Comparison of ENCODE assay signal across 29 mouse cellular contexts in genomic region chr7:140846676-140847075, GRCm38 (mm10). TPM values are rescaled to one million over a fixed set of nuclear protein-coding genes. Genes with fewer than 3 reads are reported as not detected.
A peak's percentile ranks its signal among the peaks of the same experiment; 100 is the strongest.
DNase-seq lines count a peak whose midpoint lies in the region; ATAC-seq lines count a peak whose summit lies in the region.
"Had no signal": no experiment of that assay in that cellular context is flagged by ENCODE, and none has a peak within 500 bp of the region (broad histone marks: within the 10 kb centered on the region; RNA-seq: fewer than 3 reads in every experiment).

No protein-coding gene starts in this region.

- H3K36me3 ChIP-seq in hindbrain, embryonic 13.5 days = peaks cover 8% of the 10 kb centered on the region
- H3K36me3 ChIP-seq in hindbrain, embryonic 10.5 days = peaks cover 5% of the 10 kb centered on the region
- H3K36me3 ChIP-seq in midbrain, embryonic 11.5 days (ENCODE audit: control insufficient read depth, insufficient read depth, low read length) = 0 out of 2 replicates have a peak, but pooled peaks cover 2% of the 10 kb centered on the region
- H3K36me3 ChIP-seq in midbrain, embryonic 10.5 days = peaks cover 5% of the 10 kb centered on the region

- ATAC-seq in hindbrain, embryonic 13.5 days (ENCODE audit: low FRiP score) = no peak
- ATAC-seq in midbrain, embryonic 11.5 days (ENCODE audit: low FRiP score) = no peak
- ATAC-seq: activated CD4-positive, CD25-positive, alpha-beta regulatory T cell, adult 4 months; forebrain, embryonic 14.5 days; forebrain, embryonic 16.5 days; Patski had no signal

- H3K9me3 ChIP-seq in hindbrain, embryonic 13.5 days = no peaks in the 10 kb centered on the region
- no peaks in the 10 kb centered on the region for H3K9me3 ChIP-seq in hindbrain, embryonic 10.5 days
- no peaks in the 10 kb centered on the region for H3K9me3 ChIP-seq in midbrain, embryonic 11.5 days (ENCODE audit: control insufficient read depth, low read length)
- H3K9me3 ChIP-seq in midbrain, embryonic 10.5 days (replicated peaks) = no peaks in the 10 kb centered on the region
- H3K9me3 ChIP-seq: embryonic facial prominence, embryonic 13.5 days; embryonic facial prominence, embryonic 15.5 days; forebrain, embryonic 10.5 days; forebrain, embryonic 12.5 days; G1E had no signal

- peaks cover 34% of the 10 kb centered on the region for H3K27me3 ChIP-seq in hindbrain, embryonic 13.5 days
- peaks cover 26% of the 10 kb centered on the region for H3K27me3 ChIP-seq in hindbrain, embryonic 10.5 days (ENCODE audit: insufficient read depth, poor library complexity, severe bottlenecking)
- H3K27me3 ChIP-seq in midbrain, embryonic 11.5 days (ENCODE audit: control insufficient read depth, insufficient read depth, low read length) = 0 out of 2 replicates have a peak, but pooled peaks cover under 1% of the 10 kb centered on the region
- H3K27me3 ChIP-seq in midbrain, embryonic 10.5 days (ENCODE audit: low read depth, poor library complexity, severe bottlenecking) = peaks cover 28% of the 10 kb centered on the region; the same call in 1 of the 2 replicates
- H3K27me3 ChIP-seq: Patski had no signal

- DNase-seq in adrenal gland, adult 2 months = peak; percentile 49
- DNase-seq in adrenal gland, postnatal 4 days (ENCODE audit: low spot score in 2 of 2) = no peak
- DNase-seq in hindbrain, embryonic 10.5 days (ENCODE audit: low spot score) = no peak
- peak; percentile 17 for DNase-seq in midbrain, embryonic 11.5 days (ENCODE audit: low spot score, missing footprints)
- no peak for DNase-seq in midbrain, embryonic 10.5 days (ENCODE audit: low spot score)
- peak; percentile 59 for DNase-seq in 416B (ENCODE audit: low read depth)
- no peak for DNase-seq in kidney, adult 9 months
- DNase-seq: adrenal gland, adult 8-10 months; adrenal gland, postnatal 25 days; cerebellum, adult 11-12 months; cerebellum, adult 2 months; cerebellum, adult 9-10 months; cerebellum, postnatal 14 days; cerebellum, postnatal 36 days; embryo, embryonic 11 days had no signal

- no peak overlapping the region for H3K27ac ChIP-seq in hindbrain, embryonic 13.5 days
- no peak overlapping the region for H3K27ac ChIP-seq in hindbrain, embryonic 10.5 days
- H3K27ac ChIP-seq in midbrain, embryonic 11.5 days (ENCODE audit: low read depth, low read length) = no peak overlapping the region
- no peak overlapping the region for H3K27ac ChIP-seq in midbrain, embryonic 10.5 days (replicated peaks)
- H3K27ac ChIP-seq: embryonic facial prominence, embryonic 13.5 days; embryonic facial prominence, embryonic 15.5 days; forebrain, embryonic 10.5 days; forebrain, embryonic 12.5 days had no signal

- 0 out of 2 replicates have a peak, but pooled peaks cover 2% of the 10 kb centered on the region for H3K4me1 ChIP-seq in hindbrain, embryonic 13.5 days (replicated peaks)
- peaks cover 3% of the 10 kb centered on the region; the same call in 1 of the 2 replicates for H3K4me1 ChIP-seq in hindbrain, embryonic 10.5 days (replicated peaks)
- no peaks in the 10 kb centered on the region; the same call in 1 of the 2 replicates for H3K4me1 ChIP-seq in midbrain, embryonic 11.5 days (ENCODE audit: control insufficient read depth, insufficient read depth, low read length)
- H3K4me1 ChIP-seq in midbrain, embryonic 10.5 days = peaks cover 3% of the 10 kb centered on the region; the same call in 1 of the 2 replicates

- H3K4me2 ChIP-seq in hindbrain, embryonic 13.5 days = no peak overlapping the region
- H3K4me2 ChIP-seq in midbrain, embryonic 11.5 days = no peak overlapping the region
- H3K4me2 ChIP-seq: embryonic facial prominence, embryonic 13.5 days; embryonic facial prominence, embryonic 15.5 days; forebrain, embryonic 12.5 days had no signal

- H3K9ac ChIP-seq in hindbrain, embryonic 13.5 days = peak overlapping the region; percentile 24; the same call in 1 of the 2 replicates
- no peak overlapping the region for H3K9ac ChIP-seq in midbrain, embryonic 11.5 days (ENCODE audit: low read length)
- H3K9ac ChIP-seq: embryonic facial prominence, embryonic 13.5 days; embryonic facial prominence, embryonic 15.5 days; forebrain, embryonic 12.5 days had no signal

- H3K4me3 ChIP-seq in hindbrain, embryonic 13.5 days = no peak overlapping the region
- no peak overlapping the region for H3K4me3 ChIP-seq in hindbrain, embryonic 10.5 days
- no peak overlapping the region for H3K4me3 ChIP-seq in midbrain, embryonic 11.5 days (ENCODE audit: low read depth, low read length)
- H3K4me3 ChIP-seq in midbrain, embryonic 10.5 days = no peak overlapping the region
- H3K4me3 ChIP-seq: embryonic facial prominence, embryonic 13.5 days; embryonic facial prominence, embryonic 15.5 days; erythroblast, embryonic 14.5 days; forebrain, embryonic 10.5 days; forebrain, embryonic 12.5 days had no signal

- WGBS in hindbrain, embryonic 13.5 days = 82% methylated on average over 10 of the region's 10 CpGs
- WGBS in hindbrain, embryonic 10.5 days = 91% methylated on average over 10 of the region's 10 CpGs
- 83% methylated on average over 10 of the region's 10 CpGs for WGBS in midbrain, embryonic 11.5 days
- 88% methylated on average over 10 of the region's 10 CpGs for WGBS in midbrain, embryonic 10.5 days

RNA-seq across cellular contexts. Expression of gene Odf3, which starts 0.9 kb away (rescaled TPM):
- total RNA-seq in adrenal gland, adult 2 months (2021) = under 1 TPM in 1 of 2 experiments, not detected in 1; 0.26 TPM
- polyA plus RNA-seq in adrenal gland, adult 2 months (2012; rRNA removed) = 3.0 and 4.4 TPM in 2 replicates
- under 1 TPM; 0.40 to 0.76 TPM for total RNA-seq in adrenal gland, postnatal 4 days (2021)
- not detected in 2 replicates for polyA plus RNA-seq in hindbrain, embryonic 13.5 days (2015; fragmentation: Nextera tagmentation; extraction: Ambion mirVana)
- polyA plus RNA-seq in hindbrain, embryonic 10.5 days (2016; fragmentation: Nextera tagmentation; extraction: Ambion mirVana) = not detected in 2 replicates
- not detected in 2 replicates for polyA plus RNA-seq in midbrain, embryonic 11.5 days (2014; fragmentation: Nextera tagmentation; extraction: Ambion mirVana)
- not detected in 2 replicates for polyA plus RNA-seq in midbrain, embryonic 10.5 days (2016; fragmentation: Nextera tagmentation; extraction: Ambion mirVana)
- total RNA-seq: adrenal gland, postnatal 25 days; common myeloid progenitor, adult 5-6 weeks had no signal
- polyA plus RNA-seq: activated CD4-positive, CD25-positive, alpha-beta regulatory T cell, adult 4 months; embryonic facial prominence, embryonic 11.5 days; erythroblast, embryonic 14.5 days; forebrain, embryonic 10.5 days; forebrain, embryonic 14.5 days; forebrain, embryonic 16.5 days; G1E had no signal

RNA-seq across cellular contexts. Expression of gene Scgb1c1, which starts 1.3 kb away (rescaled TPM):
- total RNA-seq in adrenal gland, adult 2 months (2021) = not detected
- polyA plus RNA-seq in adrenal gland, adult 2 months (2012; rRNA removed) = not detected in 2 replicates
- not detected for total RNA-seq in adrenal gland, postnatal 4 days (2021)
- not detected in 2 replicates for polyA plus RNA-seq in hindbrain, embryonic 13.5 days (2015; fragmentation: Nextera tagmentation; extraction: Ambion mirVana)
- polyA plus RNA-seq in hindbrain, embryonic 10.5 days (2016; fragmentation: Nextera tagmentation; extraction: Ambion mirVana) = not detected in 2 replicates
- not detected in 2 replicates for polyA plus RNA-seq in midbrain, embryonic 11.5 days (2014; fragmentation: Nextera tagmentation; extraction: Ambion mirVana)
- polyA plus RNA-seq in midbrain, embryonic 10.5 days (2016; fragmentation: Nextera tagmentation; extraction: Ambion mirVana) = not detected in 2 replicates
- total RNA-seq: adrenal gland, adult 8-10 months; adrenal gland, postnatal 25 days; common myeloid progenitor, adult 5-6 weeks; G1E had no signal
- polyA plus RNA-seq: activated CD4-positive, CD25-positive, alpha-beta regulatory T cell, adult 4 months; C2C12; cerebellum, adult 2 months; embryonic facial prominence, embryonic 11.5 days; embryonic facial prominence, embryonic 13.5 days; erythroblast, embryonic 14.5 days; forebrain, embryonic 10.5 days; forebrain, embryonic 12.5 days; forebrain, embryonic 14.5 days; forebrain, embryonic 16.5 days; G1E had no signal

RNA-seq across cellular contexts. Expression of gene Gm45785, which starts 9.5 kb away (rescaled TPM):
- not detected for total RNA-seq in adrenal gland, adult 2 months (2021)
- polyA plus RNA-seq in adrenal gland, adult 2 months (2012; rRNA removed) = 0.44 and 0.46 TPM in 2 replicates
- 1 to 10 TPM in 1 of 2 experiments, not detected in 1; 1.2 TPM for total RNA-seq in adrenal gland, postnatal 4 days (2021)
- polyA plus RNA-seq in hindbrain, embryonic 13.5 days (2015; fragmentation: Nextera tagmentation; extraction: Ambion mirVana) = 0.84 TPM in 1 of 2 replicates, not detected in the other
- polyA plus RNA-seq in hindbrain, embryonic 10.5 days (2016; fragmentation: Nextera tagmentation; extraction: Ambion mirVana) = not detected in 2 replicates
- not detected in 2 replicates for polyA plus RNA-seq in midbrain, embryonic 11.5 days (2014; fragmentation: Nextera tagmentation; extraction: Ambion mirVana)
- not detected in 2 replicates for polyA plus RNA-seq in midbrain, embryonic 10.5 days (2016; fragmentation: Nextera tagmentation; extraction: Ambion mirVana)
- polyA plus RNA-seq: activated CD4-positive, CD25-positive, alpha-beta regulatory T cell, adult 4 months; C2C12; embryonic facial prominence, embryonic 11.5 days; embryonic facial prominence, embryonic 13.5 days; embryonic facial prominence, embryonic 15.5 days; erythroblast, embryonic 14.5 days; forebrain, embryonic 10.5 days; forebrain, embryonic 12.5 days; forebrain, embryonic 14.5 days; forebrain, embryonic 16.5 days; Patski had no signal

RNA-seq across cellular contexts. Expression of gene Ric8a, which starts 10.1 kb away (rescaled TPM):
- total RNA-seq in adrenal gland, adult 2 months (2021) = 10 to 100 TPM; 60.4 to 66.4 TPM
- 93.7 and 102 TPM in 2 replicates for polyA plus RNA-seq in adrenal gland, adult 2 months (2012; rRNA removed)
- 10 to 100 TPM; 64.3 to 69.0 TPM for total RNA-seq in adrenal gland, postnatal 4 days (2021)
- polyA plus RNA-seq in hindbrain, embryonic 13.5 days (2015; fragmentation: Nextera tagmentation; extraction: Ambion mirVana) = 96.7 and 98.5 TPM in 2 replicates
- 67.0 and 81.7 TPM in 2 replicates for polyA plus RNA-seq in hindbrain, embryonic 10.5 days (2016; fragmentation: Nextera tagmentation; extraction: Ambion mirVana)
- polyA plus RNA-seq in midbrain, embryonic 11.5 days (2014; fragmentation: Nextera tagmentation; extraction: Ambion mirVana) = 60.4 and 65.5 TPM in 2 replicates
- 54.3 and 71.1 TPM in 2 replicates for polyA plus RNA-seq in midbrain, embryonic 10.5 days (2016; fragmentation: Nextera tagmentation; extraction: Ambion mirVana)

RNA-seq across cellular contexts. Expression of gene Bet1l, which starts 10.7 kb away (rescaled TPM):
- total RNA-seq in adrenal gland, adult 2 months (2021) = 10 to 100 TPM; 32.0 to 34.7 TPM
- polyA plus RNA-seq in adrenal gland, adult 2 months (2012; rRNA removed) = 18.0 and 20.2 TPM in 2 replicates
- 10 to 100 TPM; 40.2 to 42.9 TPM for total RNA-seq in adrenal gland, postnatal 4 days (2021)
- polyA plus RNA-seq in hindbrain, embryonic 13.5 days (2015; fragmentation: Nextera tagmentation; extraction: Ambion mirVana) = 43.3 and 44.0 TPM in 2 replicates
- polyA plus RNA-seq in hindbrain, embryonic 10.5 days (2016; fragmentation: Nextera tagmentation; extraction: Ambion mirVana) = 20.9 and 28.8 TPM in 2 replicates
- 23.9 and 25.3 TPM in 2 replicates for polyA plus RNA-seq in midbrain, embryonic 11.5 days (2014; fragmentation: Nextera tagmentation; extraction: Ambion mirVana)
- polyA plus RNA-seq in midbrain, embryonic 10.5 days (2016; fragmentation: Nextera tagmentation; extraction: Ambion mirVana) = 20.1 and 25.9 TPM in 2 replicates

Comparison
In these comparisons a context has a peak if more than half of its experiments do, and no peak if none do; other contexts are left out.
1. DNase-seq: peak in adrenal gland, adult 2 months (single experiment), midbrain, embryonic 11.5 days (single experiment) and 416B (single experiment); none in adrenal gland, postnatal 4 days (0 of 2), hindbrain, embryonic 10.5 days (single experiment), midbrain, embryonic 10.5 days (single experiment) and kidney, adult 9 months (single experiment).